Mouse (Mus musculus): ENCODE measurements around the gene Ccdc148. TPM values are rescaled to one million over a fixed set of nuclear protein-coding genes. Genes with fewer than 3 reads are reported as not detected.

Gene Ccdc148
- polyA plus RNA-seq, 1 experiment from 2014 or later = 0.51 TPM

- Histone ChIP-seq H3K9ac (ENCODE audit: low read length) (no peak overlapping the region), H3K4me2 (ENCODE audit: low read length) (no peak overlapping the region), H3K36me3 (ENCODE audit: control insufficient read depth, insufficient read depth, low read length) (no peaks in the 10 kb centered on the region), H3K27ac (ENCODE audit: low read depth) (no peak overlapping the region), H3K27me3 (replicated peaks; ENCODE audit: control insufficient read depth, insufficient read depth, low read length) (no peaks in the 10 kb centered on the region), H3K4me1 (replicated peaks; ENCODE audit: control insufficient read depth, insufficient read depth, low read length) (0 out of 2 replicates have a peak, but pooled peaks cover 9% of the 10 kb centered on the region), H3K4me3 (ENCODE audit: low read depth, low read length) (no peak overlapping the region), H3K9me3 (ENCODE audit: control insufficient read depth, low read length) (no peaks in the 10 kb centered on the region)
- 72% methylated on average over 7 of the region's 7 CpGs for WGBS
- no peak for DNase-seq (ENCODE audit: low spot score)
- no peak for ATAC-seq (replicated peaks; ENCODE audit: low FRiP score, low TSS enrichment, low read depth)
Measured at GRCm38 (mm10) chr2:59053461-59054039, 106.9 kb downstream of the Ccdc148 start.

GRCm38 (mm10) chr2:59050245-59050824, 110.1 kb downstream of the Ccdc148 start:
- H3K9me3 ChIP-seq (ENCODE audit: control insufficient read depth, low read length) = no peaks in the 10 kb centered on the region
- DNase-seq (ENCODE audit: low spot score) = no peak
- no peaks in the 10 kb centered on the region for H3K27me3 ChIP-seq (replicated peaks; ENCODE audit: control insufficient read depth, insufficient read depth, low read length)
- WGBS = 64% methylated on average over 8 of the region's 8 CpGs
- no peak overlapping the region for H3K4me3 ChIP-seq (ENCODE audit: low read depth, low read length)
- no peak overlapping the region for H3K27ac ChIP-seq (ENCODE audit: low read depth)
- 0 out of 2 replicates have a peak, but pooled peaks cover 9% of the 10 kb centered on the region for H3K4me1 ChIP-seq (replicated peaks; ENCODE audit: control insufficient read depth, insufficient read depth, low read length)
- no peak overlapping the region for H3K4me2 ChIP-seq (ENCODE audit: low read length)
- ATAC-seq (replicated peaks; ENCODE audit: low FRiP score, low TSS enrichment, low read depth) = no peak
- no peak overlapping the region for H3K9ac ChIP-seq (ENCODE audit: low read length)
- H3K36me3 ChIP-seq (ENCODE audit: control insufficient read depth, insufficient read depth, low read length) = no peaks in the 10 kb centered on the region

GRCm38 (mm10) chr2:59049686-59050085, 110.8 kb downstream of the Ccdc148 start:
- H3K9ac ChIP-seq (ENCODE audit: low read length) = no peak overlapping the region
- 32% methylated on average over 4 of the region's 4 CpGs for WGBS
- peak overlapping the region; percentile 2; the same call in 1 of the 2 replicates for H3K4me2 ChIP-seq (ENCODE audit: low read length)
- H3K9me3 ChIP-seq (ENCODE audit: control insufficient read depth, low read length) = no peaks in the 10 kb centered on the region
- no peaks in the 10 kb centered on the region for H3K36me3 ChIP-seq (ENCODE audit: control insufficient read depth, insufficient read depth, low read length)
- H3K4me1 ChIP-seq (replicated peaks; ENCODE audit: control insufficient read depth, insufficient read depth, low read length) = 0 out of 2 replicates have a peak, but pooled peaks cover 9% of the 10 kb centered on the region
- no peaks in the 10 kb centered on the region for H3K27me3 ChIP-seq (replicated peaks; ENCODE audit: control insufficient read depth, insufficient read depth, low read length)
- H3K4me3 ChIP-seq (ENCODE audit: low read depth, low read length) = no peak overlapping the region
- DNase-seq (ENCODE audit: low spot score) = no peak
- no peak overlapping the region for H3K27ac ChIP-seq (ENCODE audit: low read depth)
- ATAC-seq (replicated peaks; ENCODE audit: low FRiP score, low TSS enrichment, low read depth) = no peak

- ATAC-seq (replicated peaks; ENCODE audit: low FRiP score, low TSS enrichment, low read depth) = no peak
- WGBS = 47% methylated on average over 6 of the region's 6 CpGs
- no peaks in the 10 kb centered on the region for H3K36me3 ChIP-seq (ENCODE audit: control insufficient read depth, insufficient read depth, low read length)
Measured at GRCm38 (mm10) chr2:59048775-59049451, 111.6 kb downstream of the Ccdc148 start.

GRCm38 (mm10) chr2:59043313-59044032, 117.0 kb downstream of the Ccdc148 start:
- H3K27me3 ChIP-seq (replicated peaks; ENCODE audit: control insufficient read depth, insufficient read depth, low read length) = no peaks in the 10 kb centered on the region
- H3K4me3 ChIP-seq (ENCODE audit: low read depth, low read length) = no peak overlapping the region
- no peak overlapping the region for H3K9ac ChIP-seq (ENCODE audit: low read length)
- ATAC-seq (replicated peaks; ENCODE audit: low FRiP score, low TSS enrichment, low read depth) = no peak
- no peak overlapping the region for H3K27ac ChIP-seq (ENCODE audit: low read depth)
- no peak overlapping the region; the same call in 1 of the 2 replicates for H3K4me2 ChIP-seq (ENCODE audit: low read length)
- 51% methylated on average over 22 of the region's 22 CpGs for WGBS
- DNase-seq (ENCODE audit: low spot score) = peak; percentile 54
- no peaks in the 10 kb centered on the region for H3K9me3 ChIP-seq (ENCODE audit: control insufficient read depth, low read length)
- H3K4me1 ChIP-seq (replicated peaks; ENCODE audit: control insufficient read depth, insufficient read depth, low read length) = peaks cover 4% of the 10 kb centered on the region; the same call in 1 of the 2 replicates
- no peaks in the 10 kb centered on the region for H3K36me3 ChIP-seq (ENCODE audit: control insufficient read depth, insufficient read depth, low read length)

More at GRCm38 (mm10) chr2:59048775-59049451, 111.6 kb downstream of the Ccdc148 start:
- no peak overlapping the region for H3K4me3 ChIP-seq (ENCODE audit: low read depth, low read length)
- H3K4me2 ChIP-seq (ENCODE audit: low read length) = no peak overlapping the region
- peak overlapping the region; percentile 34; the same call in 1 of the 2 replicates for H3K27ac ChIP-seq (ENCODE audit: low read depth)
- H3K27me3 ChIP-seq (replicated peaks; ENCODE audit: control insufficient read depth, insufficient read depth, low read length) = no peaks in the 10 kb centered on the region
- H3K9me3 ChIP-seq (ENCODE audit: control insufficient read depth, low read length) = no peaks in the 10 kb centered on the region
- no peak overlapping the region for H3K9ac ChIP-seq (ENCODE audit: low read length)
- H3K4me1 ChIP-seq (replicated peaks; ENCODE audit: control insufficient read depth, insufficient read depth, low read length) = 0 out of 2 replicates have a peak, but pooled peaks cover 9% of the 10 kb centered on the region
- DNase-seq (ENCODE audit: low spot score) = no peak

GRCm38 (mm10) chr2:59042616-59043015, 117.9 kb downstream of the Ccdc148 start:
- H3K9ac ChIP-seq (ENCODE audit: low read length) = no peak overlapping the region
- no peaks in the 10 kb centered on the region for H3K9me3 ChIP-seq (ENCODE audit: control insufficient read depth, low read length)
- no peaks in the 10 kb centered on the region for H3K27me3 ChIP-seq (replicated peaks; ENCODE audit: control insufficient read depth, insufficient read depth, low read length)
- WGBS = 46% methylated on average over 13 of the region's 13 CpGs
- H3K4me1 ChIP-seq (replicated peaks; ENCODE audit: control insufficient read depth, insufficient read depth, low read length) = peaks cover 4% of the 10 kb centered on the region; the same call in 1 of the 2 replicates
- ATAC-seq (replicated peaks; ENCODE audit: low FRiP score, low TSS enrichment, low read depth) (0 out of 2 replicates have a peak, but pooled peaks have one; percentile 59), DNase-seq (ENCODE audit: low spot score) (peak; percentile 58)
- no peak overlapping the region for H3K4me2 ChIP-seq (ENCODE audit: low read length)
- H3K36me3 ChIP-seq (ENCODE audit: control insufficient read depth, insufficient read depth, low read length) = no peaks in the 10 kb centered on the region
- H3K4me3 ChIP-seq (ENCODE audit: low read depth, low read length) = no peak overlapping the region
- H3K27ac ChIP-seq (ENCODE audit: low read depth) = no peak overlapping the region

- ATAC-seq (replicated peaks; ENCODE audit: low FRiP score, low TSS enrichment, low read depth) = no peak
- no peak overlapping the region for H3K4me3 ChIP-seq (ENCODE audit: low read depth, low read length)
- H3K9me3 ChIP-seq (ENCODE audit: control insufficient read depth, low read length) = no peaks in the 10 kb centered on the region
- no peaks in the 10 kb centered on the region for H3K36me3 ChIP-seq (ENCODE audit: control insufficient read depth, insufficient read depth, low read length)
- no peak overlapping the region for H3K27ac ChIP-seq (ENCODE audit: low read depth)
- H3K27me3 ChIP-seq (replicated peaks; ENCODE audit: control insufficient read depth, insufficient read depth, low read length) = no peaks in the 10 kb centered on the region
- H3K9ac ChIP-seq (ENCODE audit: low read length) = no peak overlapping the region
- H3K4me2 ChIP-seq (ENCODE audit: low read length) = no peak overlapping the region
- no peaks in the 10 kb centered on the region for H3K4me1 ChIP-seq (replicated peaks; ENCODE audit: control insufficient read depth, insufficient read depth, low read length)
- no peak for DNase-seq (ENCODE audit: low spot score)
- WGBS = 63% methylated on average over 6 of the region's 6 CpGs
Measured at GRCm38 (mm10) chr2:59036433-59036832, 124.0 kb downstream of the Ccdc148 start.

- Histone ChIP-seq H3K4me3 (ENCODE audit: low read depth, low read length) (no peak overlapping the region), H3K36me3 (ENCODE audit: control insufficient read depth, insufficient read depth, low read length) (no peaks in the 10 kb centered on the region), H3K4me2 (ENCODE audit: low read length) (no peak overlapping the region), H3K4me1 (replicated peaks; ENCODE audit: control insufficient read depth, insufficient read depth, low read length) (no peaks in the 10 kb centered on the region), H3K9me3 (ENCODE audit: control insufficient read depth, low read length) (no peaks in the 10 kb centered on the region), H3K9ac (ENCODE audit: low read length) (no peak overlapping the region), H3K27ac (ENCODE audit: low read depth) (no peak overlapping the region), H3K27me3 (replicated peaks; ENCODE audit: control insufficient read depth, insufficient read depth, low read length) (no peaks in the 10 kb centered on the region)
- no peak for DNase-seq (ENCODE audit: low spot score)
- 88% methylated on average over 3 of the region's 3 CpGs for WGBS
- no peak for ATAC-seq (replicated peaks; ENCODE audit: low FRiP score, low TSS enrichment, low read depth)
Measured at GRCm38 (mm10) chr2:59035206-59035605, 125.3 kb downstream of the Ccdc148 start.
